Mouse (Mus musculus) testis, postnatal 14 days (tissue): ENCODE measurements around the gene Adora1.

Experiments
- DNase-seq: peaks from one replicate; pipeline ENCODE4 v3.0.0; 2021; ENCODE audit warnings: low spot score

Gene Adora1

GRCm38 (mm10) chr1:134154121-134154520 is 81.1 kb downstream of the Adora1 start:
- no peak for DNase-seq

DNA sequence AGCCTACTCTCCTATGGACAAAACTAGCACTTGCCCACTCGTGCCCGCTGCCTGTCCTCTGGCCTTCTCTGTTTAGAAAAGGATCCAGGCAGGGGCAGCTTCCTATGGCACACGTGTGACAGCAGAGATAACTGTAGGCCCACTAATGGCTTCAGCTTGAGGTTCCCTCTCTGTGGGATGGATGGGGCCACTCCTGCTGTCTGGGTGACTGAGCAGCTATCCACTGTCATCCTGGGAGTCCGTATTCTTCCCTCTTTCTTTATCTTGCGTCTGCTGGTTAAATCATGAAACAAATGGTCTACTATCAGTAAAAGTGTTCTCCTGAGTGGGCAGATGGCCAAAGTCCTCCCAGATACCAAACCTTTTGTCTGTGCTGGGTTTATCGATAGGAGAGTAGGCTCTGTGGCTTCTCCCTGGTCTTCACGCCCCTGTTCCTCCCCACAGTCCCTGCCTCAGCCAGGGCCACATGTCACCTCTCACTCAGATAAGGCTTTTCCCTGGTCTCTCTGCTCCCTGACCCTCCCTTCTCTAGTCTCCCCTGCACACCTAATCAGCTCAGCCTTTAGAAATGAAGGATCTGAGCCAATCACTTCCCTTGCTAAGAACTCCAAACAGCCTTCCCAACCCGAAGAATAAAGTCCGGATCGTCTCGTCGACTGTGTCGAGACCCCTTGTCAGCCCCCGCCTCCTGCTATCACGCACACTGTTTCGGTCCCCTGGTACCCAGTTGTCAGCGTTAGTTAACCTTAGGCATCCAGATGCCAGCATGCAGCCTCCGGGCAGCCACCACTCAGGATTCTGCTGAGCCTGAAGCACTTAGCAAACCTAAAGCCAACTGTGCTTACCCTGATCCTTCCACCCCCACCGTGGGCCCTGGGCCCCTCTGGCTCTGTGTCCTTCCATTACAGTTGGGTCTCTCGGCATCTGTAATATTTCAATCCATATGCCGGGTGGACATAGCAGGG is 82.3 kb downstream of the Adora1 start:
- DNase-seq: no peak

GRCm38 (mm10) chr1:134151655-134152412 is 83.4 kb downstream of the Adora1 start:
- DNase-seq: peak; percentile 78

DNA sequence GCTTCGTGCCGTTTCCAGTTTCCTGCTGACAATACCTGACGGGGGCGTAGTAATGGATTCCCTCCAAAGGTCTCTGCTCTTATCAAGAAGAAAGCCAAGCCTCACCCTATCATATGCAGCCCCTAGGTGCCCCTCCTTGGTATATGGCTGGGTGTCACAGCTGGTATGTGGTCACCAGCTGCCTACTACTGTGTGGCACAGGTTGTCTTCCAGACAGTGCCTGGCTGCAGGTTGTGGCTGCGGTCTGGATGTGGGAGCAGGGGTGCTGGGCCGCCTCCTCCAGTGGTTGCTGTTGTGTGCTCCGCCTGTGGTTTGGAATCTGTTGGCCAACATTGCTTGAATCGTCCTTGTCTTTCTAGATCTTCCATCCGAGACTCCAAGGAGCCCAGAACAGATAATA is 84.5 kb downstream of the Adora1 start:
- DNase-seq: no peak

DNA sequence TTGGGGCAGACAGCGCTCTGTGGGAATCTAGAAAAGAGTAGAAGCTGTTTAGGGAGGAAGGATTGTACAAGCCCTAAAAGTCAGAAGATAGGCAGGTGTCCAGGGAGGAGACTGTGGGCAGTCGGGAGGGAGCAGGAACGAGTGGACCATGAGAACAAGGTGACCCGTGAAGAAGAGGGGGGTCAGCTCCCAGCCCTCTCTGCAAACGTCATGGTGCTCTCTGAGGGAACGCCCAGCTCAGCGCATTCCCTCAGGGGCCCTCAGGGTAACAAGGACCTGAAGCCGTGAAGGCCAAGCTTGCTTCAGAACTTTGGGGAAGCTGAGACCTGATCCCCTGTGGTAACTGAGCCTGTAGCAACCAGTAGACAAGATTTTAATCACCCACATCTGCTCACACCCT is 85.2 kb downstream of the Adora1 start:
- no peak for DNase-seq
